Mouse (Mus musculus) urinary bladder, postnatal 25 days (tissue): ENCODE results near the gene Fto.

Experiments used
- DNase-seq: peaks from one replicate; pipeline ENCODE4 v3.0.0; 2022; ENCODE audit warnings: low spot score

The Fto gene

DNA sequence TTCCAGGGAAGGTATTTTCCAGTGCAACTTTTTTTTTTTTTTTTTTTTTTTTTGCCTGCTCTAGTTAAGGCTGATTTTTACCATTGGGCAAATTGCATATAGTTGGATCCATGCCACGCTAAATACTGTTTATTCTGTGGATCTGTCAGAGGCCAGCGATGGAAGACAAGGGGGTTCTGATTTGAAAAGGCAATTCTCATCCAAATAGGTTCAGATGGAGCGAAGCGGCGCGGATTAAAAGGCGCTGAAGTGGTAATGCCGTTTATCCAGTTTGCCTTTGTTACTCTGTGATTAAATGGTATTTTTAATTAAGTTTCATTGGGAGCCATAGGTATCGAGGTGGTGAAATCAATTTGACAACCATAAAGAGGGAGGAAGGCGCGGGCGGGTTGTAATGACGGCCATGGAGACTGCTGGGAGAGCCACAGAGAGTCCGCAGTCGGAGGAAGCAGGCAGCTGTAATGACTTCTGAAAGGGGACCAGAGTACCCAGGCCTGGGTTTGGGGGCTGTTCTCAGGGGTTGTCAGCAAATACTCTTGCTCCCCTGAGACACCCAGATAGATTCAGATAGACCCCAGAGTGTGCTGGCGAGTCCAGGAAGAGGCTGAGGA is 356.2 kb downstream of the Fto start:
- DNase-seq, result no peak

DNA sequence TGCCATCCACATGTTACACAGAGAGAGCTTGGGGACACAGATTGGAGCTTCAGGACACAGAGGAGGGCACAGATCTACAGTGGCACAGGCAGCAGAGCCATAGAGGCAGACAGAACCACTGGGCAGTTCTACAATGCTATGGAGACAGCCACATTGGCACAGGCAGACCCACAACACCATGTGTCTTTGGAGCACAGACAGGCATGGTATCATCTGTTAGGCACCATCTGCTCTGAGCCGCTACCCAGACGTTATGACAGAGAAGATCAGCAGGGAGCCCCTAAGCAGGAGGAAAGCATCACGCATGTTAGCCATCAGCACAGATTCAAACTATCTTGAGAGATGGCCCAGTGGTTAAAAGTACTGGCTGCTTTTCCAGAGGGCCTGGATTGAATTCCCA is 363.6 kb downstream of the Fto start:
- DNase-seq, result no peak

DNA sequence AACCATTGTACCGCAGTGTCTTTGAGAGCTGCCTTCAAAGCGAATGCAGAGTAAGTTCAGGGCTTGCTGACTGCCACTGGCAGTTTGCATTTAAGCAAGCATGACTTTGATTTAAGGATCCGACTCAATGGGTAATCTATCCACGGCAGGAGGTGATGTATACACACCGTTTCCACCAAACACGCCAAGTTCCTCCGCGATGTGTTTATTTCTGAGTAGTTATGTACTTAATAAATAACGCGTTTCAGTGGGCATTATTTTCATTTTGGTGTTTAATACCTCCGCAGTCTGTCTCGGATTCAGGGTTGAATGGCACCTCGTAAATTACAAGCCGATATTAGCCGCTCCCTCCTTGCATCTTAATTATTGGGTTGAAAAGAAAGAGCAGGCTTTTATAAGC is 366.1 kb downstream of the Fto start:
- no peak for DNase-seq

DNA sequence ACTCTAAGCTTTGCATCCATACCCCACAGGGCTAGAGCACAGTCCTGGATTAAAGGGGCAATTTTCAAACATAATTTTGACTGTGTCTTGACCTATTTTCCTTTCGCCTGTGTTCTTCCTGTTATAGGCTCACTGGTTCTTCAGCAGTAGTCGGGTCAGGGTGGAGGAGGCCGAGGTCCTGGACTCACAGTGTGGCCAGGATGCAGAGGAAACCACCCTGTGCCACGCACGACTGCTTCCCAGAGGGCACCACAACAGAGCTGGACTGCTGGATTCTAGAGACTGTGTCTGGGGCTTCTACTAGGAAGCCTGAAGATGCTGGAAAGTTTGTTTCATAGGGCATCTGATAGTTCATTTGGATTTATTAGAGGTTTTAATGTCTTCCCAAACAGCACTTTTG is 366.8 kb downstream of the Fto start:
- DNase-seq, result no peak

DNA sequence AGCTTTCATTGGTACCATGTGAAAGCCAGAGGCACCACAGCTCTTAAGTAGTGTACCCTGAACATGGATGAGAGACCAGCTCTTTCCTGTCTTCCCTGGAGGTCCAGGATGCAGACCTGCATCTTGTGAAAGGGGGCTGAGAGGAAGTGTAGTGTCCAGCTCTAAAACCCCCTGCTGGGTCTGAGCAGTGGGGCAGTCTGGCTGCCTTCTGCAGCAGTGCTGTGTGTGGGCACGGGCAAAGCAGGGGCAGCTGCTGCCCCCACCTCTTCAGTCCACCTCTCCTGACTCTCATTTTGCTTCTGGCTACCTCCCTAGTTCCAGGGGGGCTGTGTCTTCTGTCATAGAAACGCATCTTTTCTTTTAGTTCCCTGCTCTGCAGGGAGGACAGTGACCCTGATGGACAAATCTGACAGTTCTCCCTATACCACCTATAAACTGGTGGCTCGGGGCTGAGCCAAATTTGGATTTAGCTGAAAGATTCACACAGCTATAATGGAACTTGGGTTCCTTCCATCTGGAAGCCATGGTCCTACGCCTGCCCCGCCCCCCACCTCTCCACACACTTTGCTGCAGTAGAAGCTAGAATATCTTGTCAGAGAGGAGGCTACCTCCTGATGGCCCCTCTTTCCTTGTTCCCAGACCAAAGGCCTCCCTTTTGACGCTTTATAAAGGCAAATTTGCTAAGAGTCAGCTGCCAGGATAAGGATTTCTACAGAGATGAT is 371.4 kb downstream of the Fto start:
- DNase-seq, result no peak

DNA sequence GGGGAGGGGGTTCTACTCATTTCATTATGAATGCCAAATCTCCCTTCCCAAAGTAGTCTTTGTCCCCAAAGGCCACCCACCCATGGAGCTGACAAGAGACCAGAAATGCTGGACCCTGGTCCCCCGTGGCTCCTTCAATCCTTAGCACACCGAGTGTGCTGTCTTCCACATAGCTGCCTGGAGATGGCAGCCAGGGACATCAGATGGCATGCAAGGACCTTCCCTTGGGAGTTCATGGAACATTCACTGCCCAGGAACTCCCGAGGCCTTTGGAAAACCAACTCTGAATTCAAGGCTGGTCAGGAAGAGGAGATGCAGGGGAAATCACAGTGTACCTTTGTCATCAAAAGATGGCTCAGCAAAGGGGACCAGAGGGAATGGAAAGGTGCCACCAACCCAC is 372.1 kb downstream of the Fto start:
- DNase-seq, result no peak

DNA sequence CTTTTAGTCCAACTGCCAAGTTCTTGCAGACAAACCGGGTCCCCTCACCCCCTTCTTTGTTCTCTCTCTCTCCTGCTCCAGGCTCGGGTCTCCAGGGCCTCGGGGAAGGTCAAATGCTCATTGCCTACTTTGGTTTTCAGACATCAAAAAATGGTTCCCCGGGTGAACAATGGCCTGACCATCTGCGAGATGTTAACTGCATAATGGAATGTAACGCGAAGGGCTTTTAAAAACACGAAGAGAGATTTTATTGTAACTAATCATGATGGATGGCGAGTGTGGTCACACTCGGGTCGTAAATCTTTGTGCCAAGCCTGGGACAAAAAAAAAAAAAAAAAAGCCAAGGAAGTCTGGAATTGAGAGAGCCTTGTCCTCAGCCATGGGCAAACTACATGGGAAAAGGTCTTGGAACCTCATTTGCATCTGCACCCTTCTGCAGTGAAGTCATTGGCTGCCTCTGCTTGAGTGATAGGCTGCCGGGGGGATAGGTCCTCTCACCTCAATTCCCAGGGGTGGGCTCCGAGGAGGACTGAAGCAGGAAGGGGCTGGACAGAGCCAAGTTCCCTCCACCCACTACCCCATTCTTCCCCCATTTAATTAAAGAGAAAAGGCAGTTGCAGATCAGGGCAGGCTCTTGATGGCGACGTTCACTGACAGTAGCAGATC is 378.9 kb downstream of the Fto start:
- DNase-seq, result no peak

DNA sequence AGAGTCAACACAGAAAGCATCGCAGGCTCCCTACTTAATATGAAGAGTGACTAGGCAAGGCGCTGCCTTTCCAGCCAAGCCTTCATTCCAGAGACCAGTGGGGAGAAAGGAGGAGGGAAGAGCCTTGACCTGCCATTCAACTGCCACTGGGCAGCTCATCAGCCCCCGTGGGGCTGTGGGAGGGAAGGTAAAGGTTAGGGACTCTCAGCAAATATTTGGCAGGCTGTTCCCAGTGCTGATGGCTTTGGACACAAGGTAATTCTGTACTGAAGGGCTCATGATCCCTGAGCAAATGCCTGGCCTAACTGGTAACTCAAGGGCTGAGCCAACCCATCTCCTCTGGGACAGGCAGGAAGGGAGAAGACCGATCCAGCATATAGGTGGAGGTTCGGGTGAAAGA is 393.2 kb downstream of the Fto start:
- no peak for DNase-seq

DNA sequence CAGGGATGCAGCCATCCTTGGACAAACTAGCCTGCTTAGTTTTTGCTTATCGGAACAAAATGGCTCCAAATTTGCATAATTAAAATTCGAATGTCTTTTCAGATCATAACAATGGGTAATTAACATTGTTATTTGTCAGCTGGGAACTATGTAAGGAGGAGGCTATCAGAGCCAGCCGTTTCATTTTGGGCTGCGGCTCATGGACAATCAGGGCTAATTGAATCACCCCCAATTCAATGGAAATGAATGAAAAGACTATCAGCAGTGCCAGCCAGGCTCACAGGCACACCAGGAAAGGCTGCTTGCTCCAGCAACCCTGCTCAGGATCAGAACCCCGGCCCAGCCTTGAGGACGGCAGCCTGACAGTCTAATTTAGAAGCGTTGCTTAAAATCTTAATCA is 395.3 kb downstream of the Fto start:
- no peak for DNase-seq

DNA sequence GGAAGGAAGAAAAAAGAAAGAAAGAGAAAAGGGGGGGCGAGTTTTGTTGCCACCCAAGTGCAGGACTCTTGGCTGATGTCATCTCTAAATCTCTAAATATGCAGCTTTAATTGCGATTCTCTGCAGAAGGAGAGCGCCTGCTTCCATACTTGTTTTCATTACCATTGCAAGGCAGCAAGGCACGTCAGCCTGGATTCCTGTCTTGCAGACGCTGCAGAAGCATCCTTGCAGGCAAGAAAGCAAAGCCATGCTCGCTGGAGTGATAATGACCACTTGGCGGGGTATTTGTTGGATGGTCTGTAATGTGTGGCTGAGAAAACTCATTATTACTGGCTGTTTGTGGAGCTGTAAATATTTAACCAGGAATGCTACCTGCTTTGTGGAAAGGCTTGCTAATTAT is 396.4 kb downstream of the Fto start:
- DNase-seq, result no peak

DNA sequence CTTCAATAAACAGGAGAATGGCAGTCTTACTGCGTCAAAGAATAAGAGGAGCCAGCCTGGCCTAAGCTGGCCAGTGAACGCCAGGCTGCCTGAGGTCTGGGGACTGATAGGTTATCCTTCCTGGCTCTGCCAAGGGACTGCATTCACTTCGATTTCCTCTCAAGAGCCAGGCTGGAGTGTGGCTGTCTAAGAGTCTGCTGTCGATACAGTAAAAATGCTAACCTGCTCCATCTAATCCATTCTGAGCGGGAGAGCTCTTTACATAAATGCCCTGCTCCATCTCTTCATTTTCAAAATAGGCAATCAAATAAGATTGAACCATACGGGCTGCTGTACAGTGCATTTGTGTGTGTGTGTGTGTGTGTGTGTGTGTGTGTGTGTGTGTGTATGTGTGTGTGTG is 397.9 kb downstream of the Fto start:
- DNase-seq, result no peak

DNA sequence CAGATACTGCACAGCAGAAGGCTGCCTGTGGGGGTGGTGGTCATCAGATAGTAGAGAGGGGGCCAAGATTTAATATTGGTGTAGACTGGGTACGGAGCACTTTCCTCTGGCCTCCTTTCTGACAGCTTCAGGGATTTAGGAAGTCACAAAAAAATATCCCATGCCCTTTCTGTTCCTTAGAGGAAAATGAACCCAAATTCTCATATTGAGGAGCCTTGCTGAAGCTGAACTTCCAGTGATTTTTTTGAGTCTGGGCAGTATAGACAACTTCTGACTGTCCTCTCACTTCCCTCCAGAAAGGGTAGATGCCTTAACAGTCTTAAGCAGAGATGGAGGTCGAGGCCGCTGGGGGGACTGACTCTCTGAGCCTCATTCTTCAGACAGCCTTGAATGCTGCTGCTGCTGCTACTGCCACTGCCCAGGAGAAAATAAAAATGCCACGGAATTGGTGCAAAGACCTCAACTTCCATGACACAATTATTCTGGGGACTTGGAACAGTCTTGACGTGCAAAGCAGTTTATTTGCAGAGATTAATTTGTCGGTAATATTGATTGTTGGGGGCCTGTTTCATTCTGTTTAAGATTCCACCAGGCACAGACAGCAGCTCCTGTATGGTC is 398.8 kb downstream of the Fto start:
- no peak for DNase-seq

DNA sequence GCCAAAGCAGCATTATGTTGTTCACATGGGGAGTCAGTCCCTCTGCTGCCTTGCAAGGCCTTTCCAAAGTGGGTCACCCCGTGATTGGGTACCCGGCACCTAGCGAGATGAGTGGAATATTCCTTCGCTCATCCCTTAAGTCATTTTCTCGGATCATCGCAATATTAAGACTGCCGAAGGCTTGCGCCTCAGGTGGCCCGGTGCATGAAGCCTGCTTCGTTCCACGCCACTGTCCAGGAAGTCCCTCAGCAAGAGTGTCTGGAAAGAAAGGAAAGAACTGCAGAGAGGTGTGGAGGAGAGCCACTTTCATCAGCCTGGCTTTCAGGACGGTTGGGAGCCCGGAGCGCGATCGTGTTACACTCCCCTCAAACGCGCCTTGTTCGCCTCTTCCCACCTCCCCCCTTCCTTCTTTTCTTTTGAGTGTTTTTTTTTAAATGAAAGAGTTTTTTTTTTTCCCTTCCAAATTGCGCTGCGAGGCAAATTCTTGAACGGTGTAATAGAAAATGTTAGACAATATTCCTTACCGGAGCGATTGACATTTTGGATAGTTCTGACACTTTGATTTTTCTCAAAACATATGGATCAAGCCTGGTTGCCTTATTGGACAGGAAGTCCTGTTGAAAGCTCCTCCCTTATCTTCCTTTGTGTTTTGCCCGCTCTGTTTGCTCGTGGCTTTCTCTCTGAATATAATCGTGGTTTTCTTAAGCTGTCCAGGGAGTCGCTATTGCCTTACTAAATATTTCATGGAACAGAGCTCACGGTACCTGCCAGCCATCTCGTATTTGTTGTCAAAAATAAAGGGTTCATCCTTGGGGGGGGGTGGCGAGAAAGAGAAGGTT is 399.6 kb downstream of the Fto start:
- DNase-seq, result no peak

DNA sequence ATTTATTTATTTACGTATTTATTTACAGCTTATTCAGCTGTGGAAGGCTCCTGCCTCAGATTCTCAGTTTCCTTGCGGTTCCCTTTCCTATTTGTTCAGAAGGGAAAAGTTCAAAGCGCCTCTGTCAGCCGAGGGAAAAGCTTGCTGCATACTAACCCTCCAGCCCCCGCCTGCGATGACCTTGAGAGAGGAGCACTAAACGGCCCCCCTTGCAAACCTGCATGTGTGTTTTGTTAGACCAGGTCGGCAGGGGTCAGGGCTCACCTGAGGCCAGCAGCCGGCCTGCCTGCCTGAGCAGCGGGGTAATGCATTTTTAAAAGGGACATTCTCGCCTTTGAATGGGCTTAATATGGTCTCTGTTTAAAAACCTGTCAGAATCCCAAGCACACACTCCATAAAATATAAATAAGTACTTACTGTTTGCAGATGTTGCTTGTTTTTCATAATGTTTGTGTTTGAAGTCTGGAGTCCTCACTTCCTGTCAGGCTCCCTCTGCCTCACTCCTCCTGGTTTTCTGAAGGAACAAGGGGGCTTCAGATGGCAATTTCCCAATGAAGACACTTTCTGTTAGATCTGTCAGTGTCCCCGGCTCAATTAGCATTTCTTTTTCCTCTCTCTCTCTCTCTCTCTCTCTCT is 400.5 kb downstream of the Fto start:
- DNase-seq, result no peak

DNA sequence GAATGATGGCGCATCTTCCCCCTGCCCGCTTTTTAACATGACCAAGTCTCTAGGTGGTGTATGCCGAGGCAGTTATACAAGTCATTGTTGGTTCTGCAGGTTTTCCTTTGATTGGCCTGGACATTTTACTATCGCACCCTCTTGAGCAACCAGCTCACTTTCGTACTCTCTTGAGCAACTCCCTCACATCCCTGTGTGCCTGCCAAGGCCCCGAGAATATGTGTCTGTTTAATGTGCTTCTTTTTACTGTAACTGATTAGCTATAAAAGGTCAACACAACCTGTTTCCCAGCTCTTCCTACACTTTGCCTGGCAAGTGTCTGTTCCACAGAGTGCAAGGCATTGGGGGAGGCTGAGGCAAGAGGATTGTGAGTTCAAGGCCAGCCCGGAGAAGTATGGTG is 401.4 kb downstream of the Fto start:
- DNase-seq, result no peak

DNA sequence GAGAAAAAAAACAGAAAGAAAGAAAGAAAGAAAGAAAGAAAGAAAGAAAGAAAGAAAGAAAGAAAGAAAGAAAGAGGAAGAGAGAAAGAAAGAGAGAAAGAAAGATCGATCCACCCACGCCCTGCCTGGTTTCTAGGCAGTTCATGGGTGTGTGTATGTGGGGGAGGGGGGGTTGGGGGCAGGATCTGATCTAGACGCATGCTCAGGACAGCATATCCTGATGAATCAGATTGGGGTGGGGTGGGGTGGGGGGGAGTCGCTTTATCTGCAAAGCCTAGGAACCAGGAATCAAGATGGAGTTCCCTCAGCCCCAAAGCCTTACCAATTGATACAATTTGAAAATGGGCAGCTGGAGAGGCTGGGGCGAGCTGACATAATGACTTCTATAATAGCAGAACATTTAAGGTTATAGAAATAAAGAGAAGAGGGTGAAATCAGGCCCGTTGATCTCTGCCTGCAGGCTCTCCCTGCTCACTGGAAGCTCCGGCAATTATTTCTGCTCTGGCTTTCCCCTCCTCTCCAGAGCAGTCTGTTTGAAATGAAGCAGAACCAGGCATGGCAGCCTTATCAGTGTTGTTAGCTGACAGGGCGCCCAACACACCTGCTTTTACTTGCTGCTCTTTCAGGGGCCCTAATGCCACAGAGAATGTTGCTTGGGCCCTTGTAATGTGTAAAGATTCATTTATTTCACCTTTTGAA is 402.2 kb downstream of the Fto start:
- no peak for DNase-seq
